Mouse (Mus musculus) kidney, embryonic 16.5 days (tissue): ENCODE measurements around the gene Mfsd8. TPM values are rescaled to one million over a fixed set of nuclear protein-coding genes. Genes with fewer than 3 reads are reported as not detected.
A peak's percentile ranks its signal among the peaks of the same experiment; 100 is the strongest.
"Not testable (repeated sequence)": the region's sequence is repeated elsewhere in the genome, so short reads cannot be mapped to it uniquely, and the experiment has no call there.

Experiments
- ATAC-seq: fragments of 200-750 bp; cut with Nextera tagmentation; 2 replicates; pipeline ENCODE4 v1.8.0; 2017; ENCODE audit warnings: moderate TSS enrichment; ENCODE audit not compliant: low FRiP score, low TSS enrichment
- H3K27ac ChIP-seq: fragments of 300-500 bp; sonication (generic); 2 replicates; pipeline ENCODE4 v1.5.1; 2014; ENCODE audit warnings: low read length
- H3K27me3 ChIP-seq: fragments of 300-500 bp; sonication (generic); 2 replicates; pipeline ENCODE4 v1.6.1; 2014; ENCODE audit warnings: low read length, control low read depth, mixed read lengths; ENCODE audit not compliant: insufficient read depth
- H3K36me3 ChIP-seq: fragments of 300-500 bp; sonication (generic); 2 replicates; pipeline ENCODE4 v1.6.1; 2014; ENCODE audit warnings: low read length, control low read depth, mixed read lengths; ENCODE audit not compliant: insufficient read depth
- H3K4me1 ChIP-seq: fragments of 300-500 bp; sonication (generic); 2 replicates; pipeline ENCODE4 v1.6.1; 2014; ENCODE audit warnings: low read length, control low read depth, mixed read lengths; ENCODE audit not compliant: insufficient read depth
- H3K4me2 ChIP-seq: fragments of 300-500 bp; sonication (generic); replicated peaks from 2 replicates; pipeline ENCODE4 v1.6.1; 2014; ENCODE audit warnings: low read depth, low read length
- H3K4me3 ChIP-seq: fragments of 300-500 bp; sonication (generic); 2 replicates; pipeline ENCODE4 v1.5.1; 2014; ENCODE audit warnings: mild to moderate bottlenecking, low read length
- H3K9ac ChIP-seq: fragments of 300-500 bp; sonication (generic); replicated peaks from 2 replicates; pipeline ENCODE4 v1.6.1; 2014; ENCODE audit warnings: low read length
- H3K9me3 ChIP-seq: fragments of 300-500 bp; sonication (generic); 2 replicates; pipeline ENCODE4 v1.6.1; 2016; ENCODE audit warnings: low read length, control low read depth
- WGBS: fragments of 180-500 bp; shearing (Covaris S2); extraction: QIAGEN DNeasy Blood & Tissue Kit; methylation state at CpG from one replicate; pipeline ENCODE4 v1.1.7; 2014; 5-methylcytosine and 5-hydroxymethylcytosine counted together
- polyA plus RNA-seq: library from polyadenylated mRNA; unstranded; fragments of >200 nt; fragmentation: Nextera tagmentation; extraction: Ambion mirVana; gene quantifications from 2 replicates; pipeline ENCODE4 v1.2.1, GENCODE M21; 2015

Gene Mfsd8
- 7.3 and 8.7 TPM in 2 replicates for polyA plus RNA-seq

GRCm38 (mm10) chr3:40846473-40846956 lies at the start of gene Mfsd8:
TSS of gene Mfsd8 (minus strand) at chr3:40846886.
- peak within 1 kb of the TSS; percentile 66 for H3K4me2 ChIP-seq
- not testable (repeated sequence) for H3K27me3 ChIP-seq, H3K9me3 ChIP-seq, H3K36me3 ChIP-seq, H3K4me1 ChIP-seq
- H3K27ac ChIP-seq: peak within 1 kb of the TSS; percentile 80
- peak within 1 kb of the TSS; percentile 54 for H3K4me3 ChIP-seq
- peak within 1 kb of the TSS; percentile 71 for H3K9ac ChIP-seq
- ATAC-seq: peak; percentile 99
- WGBS: under 1% methylated on average over 38 of the region's 39 CpGs

GRCm38 (mm10) chr3:40894336-40894735 lies 47.6 kb upstream of the Mfsd8 start:
- not testable (repeated sequence) for H3K27ac ChIP-seq, H3K4me1 ChIP-seq, H3K27me3 ChIP-seq, ATAC-seq, H3K36me3 ChIP-seq, H3K9me3 ChIP-seq
- WGBS: under 1% methylated on average over 19 of the region's 24 CpGs
- H3K4me3 ChIP-seq: peak overlapping the region; percentile 57
- peak overlapping the region; percentile 69 for H3K4me2 ChIP-seq
- peak overlapping the region; percentile 67 for H3K9ac ChIP-seq

GRCm38 (mm10) chr3:40893816-40894258 lies 47.2 kb upstream of the Mfsd8 start:
- Histone ChIP-seq H3K4me3 (peak overlapping the region; percentile 57), H3K9ac (peak overlapping the region; percentile 62), H3K4me2 (peak overlapping the region; percentile 69), H3K27ac (peak overlapping the region; percentile 57)
- not testable (repeated sequence) for H3K36me3 ChIP-seq, H3K4me1 ChIP-seq, H3K9me3 ChIP-seq, H3K27me3 ChIP-seq
- peak; percentile 100 for ATAC-seq
- 0% methylated on average over 37 of the region's 38 CpGs for WGBS

GRCm38 (mm10) chr3:40853123-40853738 lies 6.5 kb upstream of the Mfsd8 start:
- H3K9me3 ChIP-seq, H3K4me2 ChIP-seq, H3K4me1 ChIP-seq, H3K9ac ChIP-seq, H3K4me3 ChIP-seq, H3K36me3 ChIP-seq, H3K27me3 ChIP-seq, H3K27ac ChIP-seq, ATAC-seq: not testable (repeated sequence)
- 94% methylated on average over 3 of the region's 3 CpGs for WGBS

GRCm38 (mm10) chr3:40847936-40848335 lies 1.2 kb upstream of the Mfsd8 start:
- not testable (repeated sequence) for ATAC-seq

GRCm38 (mm10) chr3:40847018-40847417 lies 332 bp upstream of the Mfsd8 start:
- H3K27me3 ChIP-seq, H3K4me1 ChIP-seq, ATAC-seq, H3K9me3 ChIP-seq, H3K36me3 ChIP-seq: not testable (repeated sequence)
- peak overlapping the region; percentile 54 for H3K4me3 ChIP-seq
- WGBS: under 1% methylated on average over 15 of the region's 21 CpGs
- peak overlapping the region; percentile 61 for H3K9ac ChIP-seq
- H3K27ac ChIP-seq: 0 out of 2 replicates have a peak overlapping the region, but pooled peaks have one; percentile 34
- peak overlapping the region; percentile 66 for H3K4me2 ChIP-seq

More at GRCm38 (mm10) chr3:40847936-40848335, 1.2 kb upstream of the Mfsd8 start:
- not testable (repeated sequence) for H3K27me3 ChIP-seq, H3K4me2 ChIP-seq, H3K4me1 ChIP-seq, H3K4me3 ChIP-seq, H3K9me3 ChIP-seq, H3K27ac ChIP-seq, H3K9ac ChIP-seq, H3K36me3 ChIP-seq
- 87% methylated on average over 2 of the region's 2 CpGs for WGBS

GRCm38 (mm10) chr3:40846957-40847017 lies 101 bp upstream of the Mfsd8 start, which contains the start of gene Abhd18:
TSS of gene Abhd18 (plus strand) at chr3:40846970.
- Histone ChIP-seq H3K4me2 (peak within 1 kb of the TSS; percentile 66), H3K27ac (peak within 1 kb of the TSS; percentile 80), H3K4me3 (peak within 1 kb of the TSS; percentile 54), H3K9ac (peak within 1 kb of the TSS; percentile 71)
- not testable (repeated sequence) for H3K9me3 ChIP-seq, H3K36me3 ChIP-seq, H3K27me3 ChIP-seq, ATAC-seq, H3K4me1 ChIP-seq
- WGBS: no CpG with 5 or more reads among the region's 4 CpGs

- 78% methylated on average over 5 of the region's 6 CpGs for WGBS
- not testable (repeated sequence) for H3K27ac ChIP-seq, ATAC-seq, H3K9me3 ChIP-seq, H3K36me3 ChIP-seq, H3K27me3 ChIP-seq, H3K4me3 ChIP-seq, H3K4me1 ChIP-seq
- peak overlapping the region; percentile 40 for H3K4me2 ChIP-seq
- 0 out of 2 replicates have a peak overlapping the region, but pooled peaks have one; percentile 22 for H3K9ac ChIP-seq
These were observed 1.2 kb downstream of the Mfsd8 start for GRCm38 (mm10) chr3:40845521-40845920.

GRCm38 (mm10) chr3:40813275-40813674 lies 33.4 kb downstream of the Mfsd8 start:
- Histone ChIP-seq H3K4me2 (no peak overlapping the region), H3K4me3 (no peak overlapping the region), H3K27ac (no peak overlapping the region), H3K9me3 (no peaks in the 10 kb centered on the region), H3K9ac (no peak overlapping the region), H3K27me3 (no peaks in the 10 kb centered on the region), H3K36me3 (peaks cover 52% of the 10 kb centered on the region), H3K4me1 (no peaks in the 10 kb centered on the region)
- WGBS: 94% methylated on average over 2 of the region's 2 CpGs
- no peak for ATAC-seq

GRCm38 (mm10) chr3:40809894-40810293 lies 36.8 kb downstream of the Mfsd8 start:
- H3K27ac ChIP-seq: no peak overlapping the region
- 0 out of 2 replicates have a peak, but pooled peaks cover 4% of the 10 kb centered on the region for H3K4me1 ChIP-seq
- H3K36me3 ChIP-seq: peaks cover 53% of the 10 kb centered on the region
- WGBS: 93% methylated on average over 2 of the region's 2 CpGs
- H3K4me2 ChIP-seq: no peak overlapping the region
- H3K9me3 ChIP-seq: no peaks in the 10 kb centered on the region
- H3K4me3 ChIP-seq: no peak overlapping the region
- no peaks in the 10 kb centered on the region for H3K27me3 ChIP-seq
- H3K9ac ChIP-seq: no peak overlapping the region
- no peak for ATAC-seq
